Comparison of ENCODE assay signal across 7 mouse cellular contexts in the genomic region with DNA sequence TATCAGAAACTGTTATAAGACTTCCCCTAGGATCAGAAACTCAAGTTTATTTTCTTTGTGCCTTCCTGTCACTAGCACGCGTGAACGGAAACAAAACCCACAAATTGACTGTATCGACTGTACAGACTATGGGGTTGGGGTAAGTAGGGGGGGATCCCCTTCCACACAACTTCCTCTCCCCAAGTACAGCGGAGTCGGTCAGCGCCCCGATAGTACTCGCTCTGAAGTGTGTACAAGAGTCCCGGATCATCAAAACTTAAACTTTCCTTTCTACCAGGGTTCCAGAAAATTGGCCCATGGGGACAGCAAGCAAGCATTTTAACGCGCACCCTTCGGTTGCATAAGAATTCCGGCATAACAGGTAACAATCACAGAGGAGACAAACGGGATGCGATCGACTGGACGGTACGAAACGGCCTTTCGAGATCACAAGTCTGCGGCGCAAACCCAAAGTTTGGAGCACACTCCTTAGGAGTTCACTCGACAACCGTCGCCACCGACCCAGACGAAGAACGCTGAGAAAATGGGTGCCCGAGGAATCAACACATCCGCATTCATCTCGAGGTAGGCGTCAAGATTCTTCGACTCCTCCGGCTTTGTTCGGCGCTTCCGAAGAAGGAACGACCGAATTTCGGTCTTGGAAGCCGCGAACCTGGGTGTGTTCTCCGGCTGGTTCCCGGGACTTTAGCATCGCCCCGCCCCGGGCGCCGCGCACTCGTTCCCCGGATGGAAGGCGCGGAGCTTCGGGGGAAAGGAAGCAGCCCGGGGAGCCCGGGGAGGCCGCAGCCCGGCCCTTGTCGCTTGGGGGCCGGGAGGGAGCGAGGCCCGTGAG. TPM values are rescaled to one million over a fixed set of nuclear protein-coding genes. Genes with fewer than 3 reads are reported as not detected.
DNase-seq lines count a peak whose midpoint lies in the region; ATAC-seq and TF ChIP-seq lines count a peak whose summit lies in the region.

No protein-coding gene starts in this region.

- peaks cover 7% of the 10 kb centered on the region; the same call in 1 of the 2 replicates for H3K4me1 ChIP-seq in intestine, postnatal 0 days (replicated peaks; ENCODE audit: control insufficient read depth, insufficient read depth, low read length)
- peaks cover 29% of the 10 kb centered on the region for H3K4me1 ChIP-seq in limb, embryonic 15.5 days
- peaks cover 38% of the 10 kb centered on the region for H3K4me1 ChIP-seq in midbrain, embryonic 16.5 days (ENCODE audit: control insufficient read depth, insufficient read depth, low read length)
- H3K4me1 ChIP-seq in spleen, adult 2 months (ENCODE audit: control insufficient read depth, insufficient read depth, insufficient read length), result peaks cover 25% of the 10 kb centered on the region

- DNase-seq in adrenal gland, postnatal 10 days, result peak; percentile 81
- DNase-seq in embryo, embryonic 11 days, result peak; percentile 73
- peak; percentile 77 to 79 for DNase-seq in spleen, adult 2 months (ENCODE audit: low read depth in 1 of 2, low spot score in 2 of 2)

- TF ChIP-seq POLR2A in spleen, adult 2 months (IDR thresholded peaks at IDR 0.05; ENCODE audit: low read depth, low read length), result peak; percentile 26; the same call in 1 of the 2 replicates

- peak overlapping the region; percentile 69 for H3K4me2 ChIP-seq in intestine, postnatal 0 days (replicated peaks; ENCODE audit: low read depth)
- peak overlapping the region; percentile 48 for H3K4me2 ChIP-seq in limb, embryonic 15.5 days
- peak overlapping the region; percentile 97 for H3K4me2 ChIP-seq in midbrain, embryonic 16.5 days (ENCODE audit: low read length)

- H3K9ac ChIP-seq in intestine, postnatal 0 days (ENCODE audit: low read depth, low read length), result peak overlapping the region; percentile 89
- H3K9ac ChIP-seq in limb, embryonic 15.5 days, result peak overlapping the region; percentile 93
- H3K9ac ChIP-seq in midbrain, embryonic 16.5 days (ENCODE audit: low read depth, low read length), result peak overlapping the region; percentile 97

- under 1% methylated on average over 64 of the region's 64 CpGs for WGBS in intestine, postnatal 0 days
- under 1% methylated on average over 64 of the region's 64 CpGs for WGBS in limb, embryonic 15.5 days
- WGBS in midbrain, embryonic 16.5 days, result under 1% methylated on average over 62 of the region's 64 CpGs
- WGBS in spleen, adult 2 months, result under 1% methylated on average over 64 of the region's 64 CpGs

- TF ChIP-seq CTCF in intestine, postnatal 0 days (IDR thresholded peaks at IDR 0.05; ENCODE audit: low read depth), result no peak
- no peak for TF ChIP-seq CTCF in spleen, adult 2 months (IDR thresholded peaks at IDR 0.05; ENCODE audit: extremely low read depth, insufficient read depth, insufficient read length, insufficient replicate concordance)

- ATAC-seq in granulocyte monocyte progenitor cell, adult 5-6 weeks (replicated peaks; ENCODE audit: poor library complexity, severe bottlenecking), result peak; percentile 45
- ATAC-seq in intestine, postnatal 0 days, result peak; percentile 59
- peak; percentile 57; the same call in 1 of the 2 replicates for ATAC-seq in limb, embryonic 15.5 days (ENCODE audit: insufficient number of reproducible peaks, low FRiP score, low TSS enrichment, low read depth)
- ATAC-seq in midbrain, embryonic 16.5 days, result 0 out of 2 replicates have a peak, but pooled peaks have one; percentile 8

- H3K36me3 ChIP-seq in intestine, postnatal 0 days (ENCODE audit: control insufficient read depth, insufficient read depth), result no peaks in the 10 kb centered on the region
- no peaks in the 10 kb centered on the region for H3K36me3 ChIP-seq in limb, embryonic 15.5 days
- no peaks in the 10 kb centered on the region for H3K36me3 ChIP-seq in midbrain, embryonic 16.5 days (ENCODE audit: control insufficient read depth, insufficient read depth, low read length)
- H3K36me3 ChIP-seq in spleen, adult 2 months (ENCODE audit: control insufficient read depth, insufficient read depth, low read length), result no peaks in the 10 kb centered on the region

- peak overlapping the region; percentile 80 for H3K4me3 ChIP-seq in intestine, postnatal 0 days (ENCODE audit: low read depth, low read length)
- peak overlapping the region; percentile 95 for H3K4me3 ChIP-seq in limb, embryonic 15.5 days
- peak overlapping the region; percentile 94 for H3K4me3 ChIP-seq in midbrain, embryonic 16.5 days (ENCODE audit: low read depth, low read length)
- H3K4me3 ChIP-seq in spleen, adult 2 months (ENCODE audit: extremely low read depth, insufficient read depth, insufficient read length), result peak overlapping the region; percentile 86

- H3K27ac ChIP-seq in intestine, postnatal 0 days (ENCODE audit: low read depth, low read length), result peak overlapping the region; percentile 97
- H3K27ac ChIP-seq in limb, embryonic 15.5 days, result peak overlapping the region; percentile 100
- H3K27ac ChIP-seq in midbrain, embryonic 16.5 days (ENCODE audit: low read length), result peak overlapping the region; percentile 98
- peak overlapping the region; percentile 96 for H3K27ac ChIP-seq in spleen, adult 2 months (ENCODE audit: insufficient read depth, low read length)

- no peaks in the 10 kb centered on the region for H3K9me3 ChIP-seq in intestine, postnatal 0 days (ENCODE audit: control insufficient read depth)
- H3K9me3 ChIP-seq in limb, embryonic 15.5 days, result no peaks in the 10 kb centered on the region
- H3K9me3 ChIP-seq in midbrain, embryonic 16.5 days (replicated peaks; ENCODE audit: control insufficient read depth, low read length, poor library complexity, severe bottlenecking), result no peaks in the 10 kb centered on the region

- no peaks in the 10 kb centered on the region for H3K27me3 ChIP-seq in intestine, postnatal 0 days (replicated peaks; ENCODE audit: control insufficient read depth, insufficient read depth, low read length)
- H3K27me3 ChIP-seq in limb, embryonic 15.5 days, result no peaks in the 10 kb centered on the region
- H3K27me3 ChIP-seq in midbrain, embryonic 16.5 days (ENCODE audit: control insufficient read depth, insufficient read depth, low read depth, low read length), result no peaks in the 10 kb centered on the region
- H3K27me3 ChIP-seq in spleen, adult 2 months (ENCODE audit: control insufficient read depth, insufficient read depth, low read length), result no peaks in the 10 kb centered on the region

RNA-seq across cellular contexts. Expression of a gene that starts 4.5 kb away (rescaled TPM):
- 100 to 1,000 TPM; 108 to 110 TPM for total RNA-seq in adrenal gland, postnatal 10 days (2021)
- total RNA-seq in granulocyte monocyte progenitor cell, adult 5-6 weeks (2014; fragmentation: Nextera tagmentation), result 77.6 and 92.1 TPM in 2 replicates
- total RNA-seq in granulocyte monocyte progenitor cell, adult 5-6 weeks (2017), result 53.5 and 64.4 TPM in 2 replicates
- 46.7 and 47.1 TPM in 2 replicates for polyA plus RNA-seq in intestine, postnatal 0 days (2015; fragmentation: Nextera tagmentation; extraction: Ambion mirVana)
- polyA plus RNA-seq in limb, embryonic 15.5 days (2015; fragmentation: Nextera tagmentation; extraction: Ambion mirVana), result 76.0 and 82.7 TPM in 2 replicates
- 55.1 and 64.5 TPM in 2 replicates for polyA plus RNA-seq in midbrain, embryonic 16.5 days (2015; fragmentation: Nextera tagmentation; extraction: Ambion mirVana)
- polyA plus RNA-seq in spleen, adult 2 months (2012; rRNA removed), result 33.6 and 37.1 TPM in 2 replicates

Comparison
In these comparisons a context has a peak if more than half of its experiments do, and no peak if none do; other contexts are left out.
1. Peak in every context shown above with its lines: DNase-seq, ATAC-seq, H3K4me3 ChIP-seq and H3K27ac ChIP-seq.
2. ATAC-seq: peak in every context shown above with its lines; median percentile 59 in intestine, postnatal 0 days; 57 in limb, embryonic 15.5 days; 45 in granulocyte monocyte progenitor cell, adult 5-6 weeks; 8 in midbrain, embryonic 16.5 days.